Mouse (Mus musculus) embryo, embryonic 11 days (tissue): ENCODE data around the gene Prune2.

ENCODE experiments used
- DNase-seq: peaks from one replicate; pipeline ENCODE4 v3.0.0-alpha.2; 2015

Gene Prune2

GRCm38 (mm10) chr19:17006220-17006907 lies 50.4 kb downstream of the Prune2 start:
- DNase-seq: no peak

GRCm38 (mm10) chr19:17011261-17011995 lies 55.5 kb downstream of the Prune2 start:
- DNase-seq: no peak

- DNase-seq: no peak
Measured at GRCm38 (mm10) chr19:17013085-17013484, 57.2 kb downstream of the Prune2 start.

GRCm38 (mm10) chr19:17014337-17015124 lies 58.6 kb downstream of the Prune2 start:
- DNase-seq: no peak

GRCm38 (mm10) chr19:17024748-17025147 lies 68.8 kb downstream of the Prune2 start:
- no peak for DNase-seq

- DNase-seq: peak; percentile 58
Measured at GRCm38 (mm10) chr19:17030276-17030675, 74.4 kb downstream of the Prune2 start.

GRCm38 (mm10) chr19:17032314-17032713 lies 76.4 kb downstream of the Prune2 start:
- no peak for DNase-seq

- no peak for DNase-seq
Measured at GRCm38 (mm10) chr19:17046961-17047360, 91.0 kb downstream of the Prune2 start.

- DNase-seq: no peak
Measured at GRCm38 (mm10) chr19:17055892-17056291, 100.0 kb downstream of the Prune2 start.

GRCm38 (mm10) chr19:17060106-17060505 lies 104.2 kb downstream of the Prune2 start:
- DNase-seq: no peak

GRCm38 (mm10) chr19:17064421-17064820 lies 108.5 kb downstream of the Prune2 start:
- DNase-seq: no peak

GRCm38 (mm10) chr19:17069067-17069466 lies 113.1 kb downstream of the Prune2 start:
- DNase-seq: no peak

GRCm38 (mm10) chr19:17071205-17071604 lies 115.3 kb downstream of the Prune2 start:
- DNase-seq: no peak

- DNase-seq: no peak
Measured at GRCm38 (mm10) chr19:17072245-17072644, 116.3 kb downstream of the Prune2 start.

GRCm38 (mm10) chr19:17078643-17079316 lies 122.9 kb downstream of the Prune2 start:
- no peak for DNase-seq

GRCm38 (mm10) chr19:17081382-17081781 lies 125.5 kb downstream of the Prune2 start:
- DNase-seq: no peak

- peak; percentile 41 for DNase-seq
Measured at GRCm38 (mm10) chr19:17094067-17094466, 138.1 kb downstream of the Prune2 start.

- DNase-seq: no peak
Measured at GRCm38 (mm10) chr19:17096338-17096737, 140.4 kb downstream of the Prune2 start.

- DNase-seq: no peak
Measured at GRCm38 (mm10) chr19:17097210-17097609, 141.3 kb downstream of the Prune2 start.

- no peak for DNase-seq
Measured at GRCm38 (mm10) chr19:17108782-17109181, 152.9 kb downstream of the Prune2 start.

GRCm38 (mm10) chr19:17124034-17124735 lies 168.3 kb downstream of the Prune2 start:
- DNase-seq: peak; percentile 63

- no peak for DNase-seq
Measured at GRCm38 (mm10) chr19:17125380-17125779, 169.5 kb downstream of the Prune2 start.
